ENCODE assay signal across 21 mouse cellular contexts in the genomic region with DNA sequence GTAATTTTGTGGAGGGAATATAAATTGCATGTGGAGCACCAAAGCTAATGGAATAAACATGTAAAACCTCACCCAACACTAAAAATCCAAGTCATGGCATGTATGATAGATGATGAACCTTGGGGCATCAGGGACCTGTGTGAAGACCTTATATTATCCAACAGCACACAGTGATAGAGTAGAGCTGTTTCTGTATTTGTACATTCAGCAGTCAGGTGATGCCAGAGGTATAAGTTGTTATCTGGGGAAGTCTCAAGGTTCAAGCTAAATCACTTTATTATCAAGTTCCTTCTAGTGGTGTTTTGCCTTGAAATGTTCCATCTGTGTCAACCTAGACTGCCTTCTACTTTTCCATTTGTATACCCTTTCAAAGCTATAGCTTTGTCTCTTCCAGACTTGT.
DNase-seq lines count a peak whose midpoint lies in the region; ATAC-seq and TF ChIP-seq lines count a peak whose summit lies in the region.
"Had no signal": no experiment of that assay in that cellular context is flagged by ENCODE, and none has a peak within 500 bp of the region (broad histone marks: within the 10 kb centered on the region; RNA-seq: fewer than 3 reads in every experiment).

No protein-coding gene starts in this region.

- no peaks in the 10 kb centered on the region for H3K27me3 ChIP-seq in intestine, embryonic 15.5 days (replicated peaks)
- no peaks in the 10 kb centered on the region for H3K27me3 ChIP-seq in intestine, embryonic 16.5 days (replicated peaks; ENCODE audit: control insufficient read depth, insufficient read depth, low read length)
- no peaks in the 10 kb centered on the region for H3K27me3 ChIP-seq in intestine, postnatal 0 days (replicated peaks; ENCODE audit: control insufficient read depth, insufficient read depth, low read length)
- no peaks in the 10 kb centered on the region for H3K27me3 ChIP-seq in kidney, embryonic 14.5 days (ENCODE audit: control insufficient read depth, insufficient read depth, low read length)
- H3K27me3 ChIP-seq: CH12.LX, Patski had no signal

- DNase-seq in cerebellum, postnatal 36 days, result no peak
- DNase-seq: adrenal gland, adult 2 months; adrenal gland, adult 8-10 months; adrenal gland, postnatal 10 days; adrenal gland, postnatal 14 days; adrenal gland, postnatal 25 days; adrenal gland, postnatal 36 days; B cell, adult 2 months; cerebellum, adult 11 months; cerebellum, adult 11-12 months; cerebellum, adult 18-20 months; cerebellum, adult 2 months had no signal

- H3K4me3 ChIP-seq in intestine, embryonic 15.5 days (replicated peaks), result no peak overlapping the region
- H3K4me3 ChIP-seq in intestine, embryonic 16.5 days (ENCODE audit: low read length), result no peak overlapping the region
- H3K4me3 ChIP-seq in intestine, postnatal 0 days (ENCODE audit: low read depth, low read length), result no peak overlapping the region
- H3K4me3 ChIP-seq in kidney, embryonic 14.5 days (ENCODE audit: low read length), result no peak overlapping the region

- H3K27ac ChIP-seq in intestine, embryonic 15.5 days, result no peak overlapping the region
- no peak overlapping the region for H3K27ac ChIP-seq in intestine, embryonic 16.5 days (ENCODE audit: low read length)
- H3K27ac ChIP-seq in intestine, postnatal 0 days (ENCODE audit: low read depth, low read length), result no peak overlapping the region
- H3K27ac ChIP-seq in kidney, embryonic 14.5 days (ENCODE audit: low read depth, low read length), result no peak overlapping the region

- ATAC-seq in intestine, embryonic 15.5 days, result 0 out of 2 replicates have a peak, but pooled peaks have one; percentile 45
- peak; percentile 85 for ATAC-seq in intestine, embryonic 16.5 days
- peak; percentile 69 for ATAC-seq in intestine, postnatal 0 days
- ATAC-seq in kidney, embryonic 14.5 days (ENCODE audit: low FRiP score, low TSS enrichment), result no peak
- ATAC-seq in cerebellum, adult (ENCODE audit: insufficient number of reproducible peaks, low FRiP score, low TSS enrichment), result no peak
- ATAC-seq: activated CD4-positive, CD25-positive, alpha-beta regulatory T cell, adult 4 months; Patski had no signal

- no peaks in the 10 kb centered on the region for H3K4me1 ChIP-seq in intestine, embryonic 15.5 days (replicated peaks)
- H3K4me1 ChIP-seq in intestine, embryonic 16.5 days (ENCODE audit: control insufficient read depth, insufficient read depth, low read length), result no peaks in the 10 kb centered on the region
- no peaks in the 10 kb centered on the region for H3K4me1 ChIP-seq in intestine, postnatal 0 days (replicated peaks; ENCODE audit: control insufficient read depth, insufficient read depth, low read length)
- no peaks in the 10 kb centered on the region for H3K4me1 ChIP-seq in kidney, embryonic 14.5 days (ENCODE audit: control insufficient read depth, insufficient read depth, low read length)

- no peak overlapping the region for H3K4me2 ChIP-seq in intestine, embryonic 15.5 days (replicated peaks)
- H3K4me2 ChIP-seq in intestine, embryonic 16.5 days (ENCODE audit: low read depth, low read length), result no peak overlapping the region
- H3K4me2 ChIP-seq in intestine, postnatal 0 days (replicated peaks; ENCODE audit: low read depth), result no peak overlapping the region
- H3K4me2 ChIP-seq in kidney, embryonic 14.5 days (replicated peaks; ENCODE audit: low read depth, low read length), result no peak overlapping the region

- H3K9ac ChIP-seq in intestine, embryonic 15.5 days, result no peak overlapping the region
- H3K9ac ChIP-seq in intestine, embryonic 16.5 days (ENCODE audit: low read depth, low read length), result no peak overlapping the region
- no peak overlapping the region for H3K9ac ChIP-seq in intestine, postnatal 0 days (ENCODE audit: low read depth, low read length)
- H3K9ac ChIP-seq in kidney, embryonic 14.5 days (ENCODE audit: low read depth, low read length), result no peak overlapping the region

- H3K36me3 ChIP-seq in intestine, embryonic 15.5 days, result no peaks in the 10 kb centered on the region
- H3K36me3 ChIP-seq in intestine, embryonic 16.5 days (ENCODE audit: control insufficient read depth, insufficient read depth, low read length), result no peaks in the 10 kb centered on the region
- no peaks in the 10 kb centered on the region for H3K36me3 ChIP-seq in intestine, postnatal 0 days (ENCODE audit: control insufficient read depth, insufficient read depth)
- no peaks in the 10 kb centered on the region for H3K36me3 ChIP-seq in kidney, embryonic 14.5 days (ENCODE audit: control insufficient read depth, insufficient read depth, low read length)
- H3K36me3 ChIP-seq: G1E had no signal

- TF ChIP-seq CTCF in intestine, postnatal 0 days (IDR thresholded peaks at IDR 0.05; ENCODE audit: low read depth), result no peak

- H3K9me3 ChIP-seq in intestine, embryonic 15.5 days, result no peaks in the 10 kb centered on the region
- H3K9me3 ChIP-seq in intestine, embryonic 16.5 days (ENCODE audit: control insufficient read depth, low read length), result no peaks in the 10 kb centered on the region
- H3K9me3 ChIP-seq in intestine, postnatal 0 days (ENCODE audit: control insufficient read depth), result no peaks in the 10 kb centered on the region
- no peaks in the 10 kb centered on the region for H3K9me3 ChIP-seq in kidney, embryonic 14.5 days (ENCODE audit: control insufficient read depth, low read length)
- H3K9me3 ChIP-seq: G1E had no signal

Comparison
In these comparisons a context has a peak if more than half of its experiments do, and no peak if none do; other contexts are left out.
1. ATAC-seq: peak in intestine, embryonic 15.5 days (single experiment), intestine, embryonic 16.5 days (single experiment) and intestine, postnatal 0 days (single experiment); none in kidney, embryonic 14.5 days (single experiment) and cerebellum, adult (single experiment).